Mouse (Mus musculus): ENCODE data around the gene Cacng7.

Cacng7 gene

GRCm38 (mm10) chr7:3345301-3345700, 12.5 kb downstream of the Cacng7 start:
- DNase-seq (ENCODE audit: low read depth, low spot score) = no peak

GRCm38 (mm10) chr7:3347366-3348287, 14.9 kb downstream of the Cacng7 start:
- no peak for DNase-seq (ENCODE audit: low read depth, low spot score)

- DNase-seq (ENCODE audit: low read depth, low spot score) = no peak
Measured at GRCm38 (mm10) chr7:3348326-3348725, 15.6 kb downstream of the Cacng7 start.

- DNase-seq (ENCODE audit: low read depth, low spot score) = no peak
Measured at GRCm38 (mm10) chr7:3349775-3350174, 17.0 kb downstream of the Cacng7 start.

- DNase-seq (ENCODE audit: low read depth, low spot score) = no peak
Measured at GRCm38 (mm10) chr7:3351536-3351935, 18.8 kb downstream of the Cacng7 start.

- no peak for DNase-seq (ENCODE audit: low read depth, low spot score)
Measured at GRCm38 (mm10) chr7:3354850-3355249, 22.1 kb downstream of the Cacng7 start.

GRCm38 (mm10) chr7:3360678-3361077, 27.9 kb downstream of the Cacng7 start:
- DNase-seq (ENCODE audit: low read depth, low spot score) = no peak

GRCm38 (mm10) chr7:3365547-3366279, 33.0 kb downstream of the Cacng7 start:
- DNase-seq (ENCODE audit: low read depth, low spot score) = no peak

GRCm38 (mm10) chr7:3366705-3367516, 34.2 kb downstream of the Cacng7 start:
- no peak for DNase-seq (ENCODE audit: low read depth, low spot score)

- no peak for DNase-seq (ENCODE audit: low read depth, low spot score)
Measured at GRCm38 (mm10) chr7:3367569-3367968, 34.8 kb downstream of the Cacng7 start.

GRCm38 (mm10) chr7:3368311-3368710, 35.6 kb downstream of the Cacng7 start:
- no peak for DNase-seq (ENCODE audit: low read depth, low spot score)

GRCm38 (mm10) chr7:3369189-3369588, 36.4 kb downstream of the Cacng7 start:
- DNase-seq (ENCODE audit: low read depth, low spot score) = no peak

- DNase-seq (ENCODE audit: low read depth, low spot score) = no peak
Measured at GRCm38 (mm10) chr7:3370407-3370806, 37.7 kb downstream of the Cacng7 start.

- DNase-seq (ENCODE audit: low read depth, low spot score) = no peak
Measured at GRCm38 (mm10) chr7:3372376-3372775, 39.6 kb downstream of the Cacng7 start.

GRCm38 (mm10) chr7:3373754-3374153, 41.0 kb downstream of the Cacng7 start:
- DNase-seq (ENCODE audit: low read depth, low spot score) = no peak

- DNase-seq (ENCODE audit: low read depth, low spot score) = no peak
Measured at GRCm38 (mm10) chr7:3376831-3377230, 44.1 kb downstream of the Cacng7 start.

GRCm38 (mm10) chr7:3382123-3382522, 49.4 kb downstream of the Cacng7 start:
- no peak for DNase-seq (ENCODE audit: low read depth, low spot score)

GRCm38 (mm10) chr7:3384807-3385319, 52.1 kb downstream of the Cacng7 start:
- no peak for DNase-seq (ENCODE audit: low read depth, low spot score)

- DNase-seq (ENCODE audit: low read depth, low spot score) = no peak
Measured at GRCm38 (mm10) chr7:3386036-3386730, 53.4 kb downstream of the Cacng7 start.

GRCm38 (mm10) chr7:3387761-3388160, 55.0 kb downstream of the Cacng7 start:
- no peak for DNase-seq (ENCODE audit: low read depth, low spot score)

GRCm38 (mm10) chr7:3388885-3389284, 56.1 kb downstream of the Cacng7 start:
- no peak for DNase-seq (ENCODE audit: low read depth, low spot score)

Data from c-Kit-negative CD71-positive TER-119-positive erythroid progenitor cells, embryonic 14.5 days (primary cell).